Mouse (Mus musculus): ENCODE results near the gene Dpf1.

GRCm38 (mm10) chr7:29313572-29314261, 10.0 kb downstream of the Dpf1 start:
- TF ChIP-seq CTCF (IDR thresholded peaks at IDR 0.05; ENCODE audit: low read depth) = no peak
- TF ChIP-seq EP300 (optimal IDR thresholded peaks at IDR 0.05) = no peak
